ENCODE assay signal across 8 mouse cellular contexts in the genomic region with DNA sequence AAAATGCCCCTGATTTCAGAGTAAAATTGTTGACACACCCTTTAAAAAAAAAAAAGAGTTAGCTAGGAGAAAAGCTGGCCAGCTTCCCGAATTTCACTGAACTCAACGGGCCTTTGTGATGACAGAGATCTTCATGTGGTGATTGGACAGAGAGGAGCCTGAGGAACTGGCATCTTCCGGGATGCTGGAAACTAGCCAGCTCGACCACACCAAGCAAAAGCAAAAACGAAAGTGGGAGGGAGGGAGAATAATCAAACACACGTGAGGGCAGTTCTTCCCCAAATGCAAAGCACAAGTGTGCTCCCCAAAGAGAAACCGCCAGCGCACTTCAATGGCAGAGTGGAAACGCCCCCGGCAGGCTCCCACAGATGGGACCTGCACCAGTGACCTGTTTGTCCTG. TPM values are rescaled to one million over a fixed set of nuclear protein-coding genes. Genes with fewer than 3 reads are reported as not detected.
DNase-seq lines count a peak whose midpoint lies in the region; ATAC-seq and TF ChIP-seq lines count a peak whose summit lies in the region.

No protein-coding gene starts in this region.

- TF ChIP-seq POLR2A in myocyte (IDR thresholded peaks at IDR 0.05; ENCODE audit: insufficient read length, low read depth) = no peak

- peaks cover 9% of the 10 kb centered on the region for H3K4me1 ChIP-seq in hindbrain, embryonic 16.5 days (ENCODE audit: control insufficient read depth, insufficient read depth, low read depth, low read length)

- H3ac ChIP-seq in myocyte (ENCODE audit: control insufficient read depth, insufficient read length) = no peak overlapping the region

- peak overlapping the region; percentile 27 for H3K4me3 ChIP-seq in hindbrain, embryonic 16.5 days (ENCODE audit: low read length)
- no peak overlapping the region for H3K4me3 ChIP-seq in myocyte

- no peaks in the 10 kb centered on the region for H3K36me3 ChIP-seq in hindbrain, embryonic 16.5 days (ENCODE audit: control insufficient read depth, insufficient read depth, low read length)
- no peaks in the 10 kb centered on the region for H3K36me3 ChIP-seq in myocyte (ENCODE audit: control insufficient read depth, insufficient read depth)

- H3K27ac ChIP-seq in hindbrain, embryonic 16.5 days (ENCODE audit: low read depth, low read length) = no peak overlapping the region

- no peak overlapping the region for H3K9ac ChIP-seq in hindbrain, embryonic 16.5 days (ENCODE audit: low read depth, low read length)

- WGBS in hindbrain, embryonic 16.5 days = 33% methylated on average over 10 of the region's 10 CpGs

- no peak for ATAC-seq in hindbrain, embryonic 16.5 days

- peaks cover 10% of the 10 kb centered on the region for H3K27me3 ChIP-seq in hindbrain, embryonic 16.5 days (replicated peaks; ENCODE audit: control insufficient read depth, insufficient read depth, low read length)
- H3K27me3 ChIP-seq in myocyte (ENCODE audit: control insufficient read depth, insufficient read depth, insufficient read length) = no peaks in the 10 kb centered on the region

- H3K4me2 ChIP-seq in hindbrain, embryonic 16.5 days (ENCODE audit: low read length) = peak overlapping the region; percentile 52
- peak overlapping the region; percentile 18 for H3K4me2 ChIP-seq in myocyte (ENCODE audit: low read depth)

- no peaks in the 10 kb centered on the region for H3K79me2 ChIP-seq in myocyte (ENCODE audit: control insufficient read depth, insufficient read depth)

- DNase-seq in frontal cortex, postnatal 10 days (ENCODE audit: low spot score in 2 of 2) = peak; percentile 26 to 27
- DNase-seq in frontal cortex, postnatal 25 days (ENCODE audit: low spot score in 2 of 2) = no peak
- peak; percentile 67 to 80 for DNase-seq in adrenal gland, adult (ENCODE audit: inconsistent age in 2 of 2, low spot score in 1 of 2)
- DNase-seq in gastrocnemius, postnatal 10 days = peak; percentile 70
- DNase-seq in liver = peak; percentile 8
- DNase-seq in cerebellum, adult 9-10 months = no peak

- H3K9me3 ChIP-seq in hindbrain, embryonic 16.5 days (ENCODE audit: control insufficient read depth, low read length) = no peaks in the 10 kb centered on the region

TF ChIP-seq in myocyte, 11 proteins besides CTCF, POLR2A, EP300 and RAD21:
- no peak for TF ChIP-seq TCF12 (IDR thresholded peaks at IDR 0.05; ENCODE audit: insufficient read depth, poor library complexity, severe bottlenecking)
- TF ChIP-seq CEBPB (IDR thresholded peaks at IDR 0.05; ENCODE audit: insufficient read depth, poor library complexity, severe bottlenecking) = no peak
- no peak for TF ChIP-seq MYOD1 (IDR thresholded peaks at IDR 0.05; ENCODE audit: control insufficient read depth in 1 of 3, insufficient read length in 2 of 3, low read depth in 2 of 3)
- TF ChIP-seq POLR2AphosphoS2 (IDR thresholded peaks at IDR 0.05; ENCODE audit: insufficient read length, low read depth) = no peak
- no peak for TF ChIP-seq SRF (IDR thresholded peaks at IDR 0.05; ENCODE audit: control insufficient read depth, insufficient read length, low read depth)
- no peak for TF ChIP-seq MAX (IDR thresholded peaks at IDR 0.05; ENCODE audit: low read depth)
- TF ChIP-seq E2F4 (IDR thresholded peaks at IDR 0.05; ENCODE audit: insufficient read depth) = no peak
- TF ChIP-seq TCF3 (IDR thresholded peaks at IDR 0.05; ENCODE audit: insufficient read length, low read depth) = no peak
- TF ChIP-seq REST (IDR thresholded peaks at IDR 0.05; ENCODE audit: insufficient read depth, insufficient read length) = no peak
- no peak for TF ChIP-seq MYOG (IDR thresholded peaks at IDR 0.05; ENCODE audit: control insufficient read depth in 1 of 3, insufficient read depth in 1 of 3, insufficient read length in 2 of 3, low read depth in 2 of 3)
- TF ChIP-seq USF1 (IDR thresholded peaks at IDR 0.05; ENCODE audit: low read depth) = no peak
TF ChIP-seq in myocyte: peak in this region for 0.

RNA-seq across cellular contexts. Expression of a gene that starts 0.8 kb away (rescaled TPM):
- total RNA-seq in gastrocnemius, postnatal 10 days (2021) = 10 to 100 TPM; 19.2 to 22.5 TPM
- polyA plus RNA-seq in hindbrain, embryonic 16.5 days (2015; fragmentation: Nextera tagmentation; extraction: Ambion mirVana) = 15.0 and 19.4 TPM in 2 replicates
- not detected for polyA plus RNA-seq in myocyte (2012; fragmentation: generic; extraction: Trizol)

RNA-seq across cellular contexts. Expression of a gene that starts 26.7 kb away (rescaled TPM):
- total RNA-seq in gastrocnemius, postnatal 10 days (2021) = 1 to 10 TPM; 2.3 to 3.1 TPM
- 0.78 and 1.5 TPM in 2 replicates for polyA plus RNA-seq in hindbrain, embryonic 16.5 days (2015; fragmentation: Nextera tagmentation; extraction: Ambion mirVana)
- 1.1 TPM for polyA plus RNA-seq in myocyte (2012; fragmentation: generic; extraction: Trizol)

Comparison
In these comparisons a context has a peak if more than half of its experiments do, and no peak if none do; other contexts are left out.
1. DNase-seq: peak in frontal cortex, postnatal 10 days (2 of 2), adrenal gland, adult (2 of 2), gastrocnemius, postnatal 10 days (single experiment) and liver (single experiment); none in frontal cortex, postnatal 25 days (0 of 2) and cerebellum, adult 9-10 months (single experiment).
2. RNA of a gene that starts 0.8 kb away (polyA plus RNA-seq): 15.0 to 19.4 TPM in hindbrain, embryonic 16.5 days; not detected in myocyte (single experiment); every median in the first group is over 10 times any median in the second.